In genomic region chr6:43654876-43655456, GRCm38 (mm10) we compare ENCODE assay signal across 15 mouse cellular contexts. TPM values are rescaled to one million over a fixed set of nuclear protein-coding genes. Genes with fewer than 3 reads are reported as not detected.
DNase-seq lines count a peak whose midpoint lies in the region; ATAC-seq and TF ChIP-seq lines count a peak whose summit lies in the region.
"Had no signal": no experiment of that assay in that cellular context is flagged by ENCODE, and none has a peak within 500 bp of the region (broad histone marks: within the 10 kb centered on the region; RNA-seq: fewer than 3 reads in every experiment).

No protein-coding gene starts in this region.

- WGBS in kidney, embryonic 16.5 days: 73% methylated on average over 8 of the region's 8 CpGs

- TF ChIP-seq RAD21 in CH12.LX (IDR thresholded peaks at IDR 0.05; ENCODE audit: low read depth, low read length): no peak

- TF ChIP-seq EP300 in CH12.LX (IDR thresholded peaks at IDR 0.05; ENCODE audit: low read length): no peak

- no peak overlapping the region for H3K4me2 ChIP-seq in CH12.LX (ENCODE audit: insufficient read depth, low read depth, poor library complexity, severe bottlenecking)
- H3K4me2 ChIP-seq in kidney, embryonic 16.5 days (replicated peaks; ENCODE audit: low read depth, low read length): no peak overlapping the region
- H3K4me2 ChIP-seq: heart, embryonic 15.5 days; lung, embryonic 15.5 days had no signal

- no peak overlapping the region for H3K4me3 ChIP-seq in CH12.LX (replicated peaks in 1 of 3; ENCODE audit: low read depth in 2 of 3, low read length in 2 of 3, poor library complexity in 1 of 3)
- no peak overlapping the region for H3K4me3 ChIP-seq in bone marrow macrophage, adult 2 months (ENCODE audit: insufficient read depth, low read length)
- no peak overlapping the region for H3K4me3 ChIP-seq in kidney, embryonic 16.5 days (ENCODE audit: low read length)
- H3K4me3 ChIP-seq: embryonic facial prominence, embryonic 10.5 days; heart, embryonic 15.5 days; left cerebral cortex, adult 2 months; lung, embryonic 15.5 days; megakaryocyte, embryonic 14.5 days had no signal

- peak; percentile 83 for DNase-seq in heart, adult 11 months
- no peak for DNase-seq in heart, postnatal 4 days
- no peak for DNase-seq in CH12.LX (ENCODE audit: extremely low read depth)
- DNase-seq in ovary, adult 18-20 months (ENCODE audit: low spot score): no peak
- DNase-seq: kidney, adult 2 months; kidney, postnatal 36 days; left cerebral cortex, postnatal 4 days had no signal

- H3K27ac ChIP-seq in CH12.LX (ENCODE audit: insufficient read depth, low read depth): no peak overlapping the region
- peak overlapping the region; percentile 48 for H3K27ac ChIP-seq in bone marrow macrophage, adult 2 months (ENCODE audit: insufficient read depth, low read depth, low read length)
- H3K27ac ChIP-seq in kidney, embryonic 16.5 days (ENCODE audit: low read length): no peak overlapping the region
- H3K27ac ChIP-seq: embryonic facial prominence, embryonic 10.5 days; heart, embryonic 15.5 days; left cerebral cortex, adult 2 months; lung, embryonic 15.5 days had no signal

- dilution Hi-C loops in CH12.LX (cut with MboI; ENCODE audit: extremely low pct_ligation_motif_present, extremely low pct_unique_long_range_greater_than_20kb, low sequenced_read_pairs): no loop called here

- peak; percentile 47 for ATAC-seq in monocyte, adult 5-6 weeks (replicated peaks; ENCODE audit: insufficient number of reproducible peaks, low FRiP score, low TSS enrichment, poor library complexity, severe bottlenecking)
- no peak for ATAC-seq in kidney, embryonic 16.5 days (ENCODE audit: low FRiP score, low TSS enrichment)

- H3K4me1 ChIP-seq in CH12.LX (ENCODE audit: control insufficient read depth in 1 of 2, insufficient read depth in 2 of 2): peaks cover 3 to 43% of the 10 kb centered on the region in 2 experiments; a peak in 3 of 4 replicates
- peaks cover 15% of the 10 kb centered on the region for H3K4me1 ChIP-seq in bone marrow macrophage, adult 2 months (ENCODE audit: control insufficient read depth, insufficient read depth, low read length)
- no peaks in the 10 kb centered on the region for H3K4me1 ChIP-seq in kidney, embryonic 16.5 days (ENCODE audit: insufficient read depth, low read length)
- H3K4me1 ChIP-seq: embryonic facial prominence, embryonic 10.5 days; lung, embryonic 15.5 days had no signal

- H3K27me3 ChIP-seq in CH12.LX (replicated peaks): no peaks in the 10 kb centered on the region
- H3K27me3 ChIP-seq in kidney, embryonic 16.5 days (ENCODE audit: insufficient read depth, low read length): no peaks in the 10 kb centered on the region
- H3K27me3 ChIP-seq: heart, embryonic 15.5 days; lung, embryonic 15.5 days; megakaryocyte, embryonic 14.5 days had no signal

- no peak for TF ChIP-seq POLR2A in CH12.LX (IDR thresholded peaks at IDR 0.05; ENCODE audit: low read depth, low read length)
- TF ChIP-seq POLR2A in bone marrow macrophage, adult 2 months (IDR thresholded peaks at IDR 0.05; ENCODE audit: borderline replicate concordance, low read depth, low read length): no peak

- TF ChIP-seq CTCF in CH12.LX (conservative IDR thresholded peaks at IDR 0.05 in 1 of 2, IDR thresholded peaks at IDR 0.05 in 1 of 2; ENCODE audit: low read depth in 2 of 2, low read length in 2 of 2): no peak
- TF ChIP-seq CTCF in bone marrow macrophage, adult 2 months (IDR thresholded peaks at IDR 0.05; ENCODE audit: low read depth, low read length): no peak

- H3K36me3 ChIP-seq in CH12.LX (replicated peaks in 1 of 2; ENCODE audit: control insufficient read depth in 1 of 2, insufficient read depth in 1 of 2, low read length in 1 of 2): peaks cover 0 to 13% of the 10 kb centered on the region in 2 experiments
- H3K36me3 ChIP-seq in kidney, embryonic 16.5 days (ENCODE audit: insufficient read depth, low read length): no peaks in the 10 kb centered on the region
- H3K36me3 ChIP-seq: embryonic facial prominence, embryonic 10.5 days; heart, embryonic 15.5 days; lung, embryonic 15.5 days had no signal

- H3K9me3 ChIP-seq in CH12.LX (replicated peaks; ENCODE audit: low read length): no peaks in the 10 kb centered on the region
- no peaks in the 10 kb centered on the region for H3K9me3 ChIP-seq in kidney, embryonic 16.5 days (ENCODE audit: low read length)
- H3K9me3 ChIP-seq: embryonic facial prominence, embryonic 10.5 days; heart, embryonic 15.5 days; lung, embryonic 15.5 days; megakaryocyte, embryonic 14.5 days had no signal

- H3K79me2 ChIP-seq in CH12.LX (replicated peaks; ENCODE audit: control insufficient read depth, extremely low read depth, insufficient read depth, poor library complexity, severe bottlenecking): no peaks in the 10 kb centered on the region

- H3K9ac ChIP-seq in CH12.LX (ENCODE audit: insufficient read depth, low read depth): no peak overlapping the region
- H3K9ac ChIP-seq in kidney, embryonic 16.5 days (replicated peaks; ENCODE audit: low read length): no peak overlapping the region
- H3K9ac ChIP-seq: heart, embryonic 15.5 days; lung, embryonic 15.5 days had no signal

- in situ Hi-C loops in CH12.LX (cut with MboI; ENCODE audit: low pct_ligation_motif_present, low pct_unique_long_range_greater_than_20kb, low sequenced_read_pairs): no loop called here

TF ChIP-seq in CH12.LX, 34 proteins besides CTCF, POLR2A, EP300 and RAD21:
- TF ChIP-seq HCFC1 (IDR thresholded peaks at IDR 0.05; ENCODE audit: low read depth, low read length) (no peak), ZNF384 (IDR thresholded peaks at IDR 0.05; ENCODE audit: low read depth, low read length) (peak; percentile 34; the same call in 1 of the 2 replicates), MAFK (IDR thresholded peaks at IDR 0.05; ENCODE audit: insufficient replicate concordance, low read length) (peak; percentile 35; the same call in 1 of the 2 replicates)

RNA-seq across cellular contexts. Expression of gene Tpk1, which starts 11.1 kb away (rescaled TPM):
- total RNA-seq in heart, postnatal 4 days (2021): 1 to 10 TPM; 5.5 to 6.2 TPM
- total RNA-seq in CH12.LX (2012; rRNA removed) (3.9 TPM in 2 replicates), CH12.LX (2014; rRNA removed) (6.3 and 6.7 TPM in 2 replicates)
- polyA plus RNA-seq in CH12.LX (2012; ENCODE audit: insufficient read length, low read depth): 4.8 and 5.7 TPM in 2 replicates
- polyA plus RNA-seq in bone marrow macrophage, adult 2 months (2012; ENCODE audit: insufficient read depth, insufficient read length, missing spikeins): 11.3 and 12.1 TPM in 2 replicates
- total RNA-seq in monocyte, adult 5-6 weeks (2017): 3.5 to 7.2 TPM (median 4.4 TPM) in 3 replicates
- polyA plus RNA-seq in kidney, embryonic 16.5 days (2015; fragmentation: Nextera tagmentation; extraction: Ambion mirVana): 22.8 and 23.0 TPM in 2 replicates
